Mouse (Mus musculus): ENCODE measurements at regions not wholly inside any gene's neighbourhood (a gene's known extent, or its start where the extent isn't known, plus 50 kb on each side); places are given as distances from the start of the nearest gene placed in this dataset.
A peak's percentile ranks its signal among the peaks of the same experiment; 100 is the strongest.

GRCm38 (mm10) chr3:151182132-151182531, 255.6 kb upstream of the Adgrl4 start:
- DNase-seq (ENCODE audit: low spot score): no peak

GRCm38 (mm10) chr3:151192092-151192491, 245.6 kb upstream of the Adgrl4 start:
- DNase-seq (ENCODE audit: low spot score): no peak

GRCm38 (mm10) chr3:151210978-151211377, 226.7 kb upstream of the Adgrl4 start:
- DNase-seq (ENCODE audit: low spot score): no peak

GRCm38 (mm10) chr3:151216764-151217502, 220.8 kb upstream of the Adgrl4 start:
- no peak for DNase-seq (ENCODE audit: low spot score)

GRCm38 (mm10) chr3:151222407-151222806, 215.3 kb upstream of the Adgrl4 start:
- DNase-seq (ENCODE audit: low spot score): no peak

GRCm38 (mm10) chr3:151252458-151252857, 185.2 kb upstream of the Adgrl4 start:
- no peak for DNase-seq (ENCODE audit: low spot score)

- no peak for DNase-seq (ENCODE audit: low spot score)
Measured at GRCm38 (mm10) chr3:151262821-151263220, 174.9 kb upstream of the Adgrl4 start.

- no peak for DNase-seq (ENCODE audit: low spot score)
Measured at GRCm38 (mm10) chr3:151265658-151266057, 172.0 kb upstream of the Adgrl4 start.

- no peak for DNase-seq (ENCODE audit: low spot score)
Measured at GRCm38 (mm10) chr3:151269514-151269913, 168.2 kb upstream of the Adgrl4 start.

- no peak for DNase-seq (ENCODE audit: low spot score)
Measured at GRCm38 (mm10) chr3:151283829-151284228, 153.9 kb upstream of the Adgrl4 start.

- peak; percentile 40 for DNase-seq (ENCODE audit: low spot score)
Measured at GRCm38 (mm10) chr3:151293981-151294605, 143.6 kb upstream of the Adgrl4 start.

GRCm38 (mm10) chr3:151294606-151295005, 143.1 kb upstream of the Adgrl4 start:
- DNase-seq (ENCODE audit: low spot score): no peak

GRCm38 (mm10) chr3:151295027-151295426, 142.7 kb upstream of the Adgrl4 start:
- no peak for DNase-seq (ENCODE audit: low spot score)

GRCm38 (mm10) chr3:151298325-151298724, 139.4 kb upstream of the Adgrl4 start:
- no peak for DNase-seq (ENCODE audit: low spot score)

- DNase-seq (ENCODE audit: low spot score): no peak
Measured at GRCm38 (mm10) chr3:151305402-151305801, 132.3 kb upstream of the Adgrl4 start.

- no peak for DNase-seq (ENCODE audit: low spot score)
Measured at GRCm38 (mm10) chr3:151307975-151308374, 129.7 kb upstream of the Adgrl4 start.

GRCm38 (mm10) chr3:151323835-151324234, 113.9 kb upstream of the Adgrl4 start:
- DNase-seq (ENCODE audit: low spot score): no peak

- no peak for DNase-seq (ENCODE audit: low spot score)
Measured at GRCm38 (mm10) chr3:151329801-151330200, 107.9 kb upstream of the Adgrl4 start.

- no peak for DNase-seq (ENCODE audit: low spot score)
Measured at GRCm38 (mm10) chr3:151331906-151332305, 105.8 kb upstream of the Adgrl4 start.

GRCm38 (mm10) chr3:151332317-151332687, 105.4 kb upstream of the Adgrl4 start:
- DNase-seq (ENCODE audit: low spot score): no peak

- DNase-seq (ENCODE audit: low spot score): no peak
Measured at GRCm38 (mm10) chr3:151332688-151333452, 104.8 kb upstream of the Adgrl4 start.

GRCm38 (mm10) chr3:151333867-151334341, 103.8 kb upstream of the Adgrl4 start:
- DNase-seq (ENCODE audit: low spot score): no peak

All from thymus, postnatal 0 days (tissue).